Mouse (Mus musculus) ovary, postnatal 14 days (tissue): Measurements from ENCODE around the gene Abi3bp.

Source experiments
- DNase-seq: peaks from one replicate; pipeline ENCODE4 v3.0.0; 2022; ENCODE audit warnings: low spot score

Abi3bp gene

DNA sequence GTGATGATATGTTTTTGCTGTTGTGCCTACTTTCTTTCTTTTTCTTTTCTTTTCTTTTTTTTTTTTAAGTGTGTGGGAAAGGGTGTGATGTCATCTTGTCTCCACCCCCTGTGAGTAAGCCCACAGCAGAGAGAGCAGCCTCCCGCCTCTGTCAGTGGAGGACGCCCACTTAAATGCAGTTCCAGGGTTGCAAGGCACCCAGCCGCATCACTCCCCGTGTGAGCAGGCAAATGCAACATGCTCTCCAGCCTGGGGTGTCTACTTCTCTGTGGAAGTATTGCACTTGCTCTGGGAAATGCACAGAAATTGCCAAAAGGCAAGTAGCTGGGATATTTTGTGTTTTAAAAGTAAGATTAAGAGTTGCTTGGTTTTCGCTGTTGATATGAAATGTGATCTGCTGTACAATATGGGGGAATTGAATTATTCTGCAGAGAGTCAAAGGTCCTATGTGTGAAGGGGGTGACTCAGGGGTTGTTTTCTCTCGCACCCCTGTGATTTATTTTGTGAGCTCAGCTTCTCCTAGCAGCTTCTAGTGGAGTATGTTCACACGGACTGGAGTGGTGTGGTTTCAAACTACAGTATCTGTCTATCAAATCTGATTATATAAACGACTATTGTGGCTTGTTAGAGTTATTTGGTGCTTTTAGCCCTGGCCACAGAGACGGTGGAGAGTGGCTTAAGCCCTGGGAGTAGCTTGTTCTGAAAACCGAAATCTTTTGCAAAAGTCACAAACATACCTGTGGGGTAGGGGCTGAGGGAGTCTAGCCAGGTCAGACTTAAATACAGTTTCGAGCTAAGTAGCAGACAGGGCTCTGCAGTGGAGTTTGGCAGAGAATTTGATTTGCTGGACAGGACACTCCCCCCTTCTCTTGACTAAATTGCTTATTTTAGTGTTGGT lies at the start of gene Abi3bp:
Gene Abi3bp (plus strand): TSS at position 202 of the 898 bp plus-strand sequence.
- peak; percentile 27 for DNase-seq

DNA sequence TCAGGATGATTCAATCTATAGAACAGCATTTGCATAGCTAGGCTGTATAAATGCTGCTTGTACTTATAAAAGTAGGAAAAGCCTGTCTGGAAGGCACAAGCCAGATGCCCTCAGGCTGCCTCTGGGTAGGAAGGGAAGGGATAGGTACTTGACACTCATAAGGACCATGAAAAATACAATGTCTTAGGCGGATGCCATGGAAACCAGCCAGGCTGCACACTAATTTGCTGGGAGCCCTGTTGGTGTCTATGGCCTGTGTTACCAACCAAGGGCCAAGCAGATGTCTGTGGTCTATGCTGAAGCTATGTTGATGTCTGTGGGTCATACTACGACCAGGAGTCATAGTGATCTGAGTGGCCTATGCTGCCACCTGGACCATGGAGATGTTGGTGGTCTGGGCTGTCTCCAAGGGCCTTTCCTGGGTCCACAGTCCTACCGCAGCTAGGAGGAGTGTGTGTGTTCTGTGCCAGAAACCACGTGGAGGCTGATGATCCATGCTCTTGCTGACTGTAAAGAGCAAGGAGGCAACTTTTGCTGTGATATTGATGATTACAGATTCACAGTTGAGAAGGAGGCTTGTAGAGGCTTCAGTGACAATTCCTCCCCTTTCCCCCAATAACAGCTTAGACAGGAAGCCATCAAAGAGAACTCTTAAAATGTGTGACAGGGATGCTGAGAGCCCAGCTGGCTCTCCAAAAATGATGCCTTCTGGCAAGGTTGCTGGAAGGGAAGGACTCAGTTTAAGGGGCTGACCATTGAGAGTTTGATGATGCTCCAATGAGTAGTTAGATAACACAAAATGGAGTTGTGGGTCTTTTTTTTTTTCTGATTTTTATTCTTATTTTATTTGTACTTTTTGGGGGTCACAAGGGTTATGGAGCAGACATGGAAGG lies 42.1 kb upstream of the Abi3bp start:
- no peak for DNase-seq

DNA sequence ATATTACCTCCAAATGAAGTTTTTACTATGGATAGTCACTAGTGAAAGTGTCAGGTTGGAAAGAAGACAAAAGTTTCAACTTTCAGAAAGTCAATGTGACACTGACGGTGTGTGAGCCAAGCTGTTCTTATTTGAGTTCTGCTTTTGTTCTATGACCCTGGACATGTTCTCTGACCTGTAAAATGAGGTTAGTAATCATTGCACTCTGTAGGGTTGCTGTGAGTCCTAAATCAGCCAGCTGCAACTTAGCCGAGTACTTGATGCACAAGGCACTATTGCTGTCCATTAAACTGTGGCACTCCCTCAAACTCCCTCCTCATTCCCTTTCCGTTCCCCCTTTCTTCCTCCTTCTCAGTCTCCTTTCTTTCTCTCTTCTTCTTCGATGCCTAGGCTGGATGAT lies 37.4 kb upstream of the Abi3bp start:
- DNase-seq = no peak

DNA sequence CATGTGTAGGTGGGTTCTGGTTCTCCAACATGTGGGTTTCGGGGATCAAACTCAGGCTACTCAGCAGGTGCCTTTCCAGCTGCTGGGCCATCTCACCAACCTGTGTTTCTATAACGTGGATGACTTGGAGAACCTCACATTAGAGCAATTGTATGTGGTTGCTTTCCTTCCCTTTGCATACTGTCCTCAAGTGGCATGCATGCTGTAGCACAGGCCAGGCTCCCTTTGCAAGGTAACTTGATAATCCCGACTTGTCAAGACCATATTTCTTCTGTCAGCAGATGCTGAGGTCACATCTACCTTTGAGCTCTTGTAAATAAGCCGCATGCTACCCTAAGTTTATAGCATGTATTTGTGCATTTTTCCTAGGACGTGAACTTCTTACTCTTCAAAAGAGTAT lies 36.6 kb upstream of the Abi3bp start:
- DNase-seq = no peak

DNA sequence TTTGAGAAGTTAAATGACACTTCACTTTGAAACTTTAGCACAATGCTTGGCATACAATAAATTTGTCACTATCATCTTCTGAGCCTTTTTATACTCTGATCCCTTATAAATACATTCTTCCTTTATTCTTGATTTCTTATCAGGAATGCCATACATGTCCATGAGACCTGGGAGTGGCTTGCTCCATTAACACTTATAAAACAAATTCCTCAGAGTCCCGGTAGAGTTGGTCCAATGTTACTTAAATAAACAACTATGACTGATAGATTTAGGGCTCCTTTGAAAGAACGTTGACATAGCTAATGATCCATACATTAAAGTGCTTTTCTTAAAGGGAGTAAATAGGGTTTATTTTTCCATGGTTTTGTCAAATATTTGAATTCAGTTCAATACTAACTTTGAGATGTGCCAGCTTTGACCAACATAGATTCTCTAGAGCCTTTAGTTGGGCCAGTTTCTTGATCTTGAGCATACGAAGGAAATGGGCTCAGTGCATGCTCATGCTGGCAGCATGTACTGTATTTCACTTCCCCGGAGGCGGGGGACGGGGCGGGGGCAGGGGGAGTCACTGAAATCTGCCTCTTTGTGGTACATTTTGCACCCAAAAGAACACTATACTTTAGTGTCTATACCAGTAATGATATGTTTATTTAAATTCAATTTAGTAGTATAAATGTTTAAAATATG lies 35.9 kb upstream of the Abi3bp start:
- DNase-seq = no peak

DNA sequence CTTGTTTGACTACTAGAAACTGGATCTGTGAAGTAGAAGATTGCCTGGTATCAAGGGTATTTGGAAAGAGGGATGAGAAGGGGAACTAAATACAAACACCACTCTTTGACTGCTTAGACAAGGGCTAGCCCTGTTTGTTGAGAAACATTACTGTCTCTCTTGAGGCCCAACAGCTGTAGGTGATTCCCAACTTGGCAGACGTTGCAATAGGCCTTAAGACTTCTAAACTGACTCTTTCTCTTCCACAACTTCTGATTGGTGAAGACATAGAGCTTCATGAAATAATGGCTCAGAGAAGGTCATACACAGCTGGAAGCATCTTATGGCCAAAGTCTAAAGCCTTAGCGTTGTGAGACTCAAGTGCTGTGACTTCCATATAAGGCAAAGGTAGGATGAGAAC lies 26.2 kb upstream of the Abi3bp start:
- no peak for DNase-seq

DNA sequence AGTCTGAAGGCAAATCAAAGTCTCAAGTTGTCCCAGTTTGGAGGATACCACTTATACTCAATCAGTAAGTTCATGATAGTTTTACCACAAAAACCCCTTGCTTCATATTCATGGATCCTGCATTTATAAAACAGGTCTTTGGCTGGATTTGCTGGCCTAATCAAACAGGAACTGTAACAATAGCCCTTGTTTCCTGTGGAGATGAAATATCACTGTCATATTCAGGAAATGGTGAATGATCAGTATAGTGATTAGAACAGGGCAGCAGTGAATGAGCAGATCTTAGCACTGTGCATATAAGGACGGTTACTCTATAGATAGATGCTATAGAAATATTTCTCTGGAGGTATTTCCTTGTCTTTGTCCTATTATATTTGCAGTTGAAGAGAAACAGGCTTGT lies 25.8 kb upstream of the Abi3bp start:
- no peak for DNase-seq

DNA sequence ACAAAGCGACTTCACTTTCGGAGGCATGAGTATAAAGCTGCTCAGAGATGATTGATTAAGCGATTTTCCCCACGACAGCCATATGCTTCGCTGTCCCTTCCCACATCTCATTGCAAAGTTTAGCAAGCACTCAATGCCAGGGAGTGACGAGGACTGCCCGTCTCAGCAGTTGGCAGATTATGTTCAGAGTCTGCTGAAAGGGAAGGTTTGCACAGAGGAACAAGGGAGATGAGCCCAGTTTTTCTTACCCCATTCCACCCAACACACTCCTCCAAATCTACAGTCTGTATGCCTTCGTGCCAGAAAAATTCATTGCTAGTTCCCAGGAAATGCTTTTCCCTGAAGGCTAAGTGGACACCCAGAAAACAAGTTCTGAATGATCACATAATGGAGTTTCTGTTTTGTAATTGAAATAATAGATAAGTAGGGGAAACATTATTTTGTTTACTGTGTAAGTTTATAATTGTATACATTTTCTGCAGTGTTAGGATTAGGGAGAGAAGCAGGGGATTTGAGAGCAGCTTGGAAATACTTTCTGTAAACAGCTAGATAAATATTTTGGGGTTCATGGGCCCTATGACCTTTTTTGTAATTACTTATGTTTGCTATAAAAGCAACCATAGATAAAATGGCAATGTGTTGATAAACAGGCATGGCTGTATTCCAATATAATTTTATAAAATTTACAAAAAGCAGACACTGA lies 19.5 kb upstream of the Abi3bp start:
- DNase-seq = no peak

DNA sequence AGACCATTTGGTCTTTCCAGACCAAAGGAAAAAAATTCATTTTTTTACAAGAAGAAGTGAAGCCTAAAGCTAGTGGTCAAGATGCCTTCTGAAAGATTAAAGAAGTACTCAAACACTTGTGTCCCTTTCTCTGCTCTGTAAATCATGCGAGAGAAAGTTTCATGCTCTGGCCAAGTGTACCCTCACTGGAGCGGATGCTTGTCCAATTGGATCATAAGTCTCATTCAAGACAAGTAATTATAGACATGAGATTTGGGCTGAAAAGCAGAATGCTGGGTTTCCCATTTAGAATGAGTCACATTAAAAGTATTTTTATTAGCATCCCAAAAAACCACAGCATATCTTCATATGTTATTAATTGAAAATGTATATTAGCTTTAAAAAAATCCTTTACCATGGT lies 4.5 kb upstream of the Abi3bp start:
- no peak for DNase-seq

DNA sequence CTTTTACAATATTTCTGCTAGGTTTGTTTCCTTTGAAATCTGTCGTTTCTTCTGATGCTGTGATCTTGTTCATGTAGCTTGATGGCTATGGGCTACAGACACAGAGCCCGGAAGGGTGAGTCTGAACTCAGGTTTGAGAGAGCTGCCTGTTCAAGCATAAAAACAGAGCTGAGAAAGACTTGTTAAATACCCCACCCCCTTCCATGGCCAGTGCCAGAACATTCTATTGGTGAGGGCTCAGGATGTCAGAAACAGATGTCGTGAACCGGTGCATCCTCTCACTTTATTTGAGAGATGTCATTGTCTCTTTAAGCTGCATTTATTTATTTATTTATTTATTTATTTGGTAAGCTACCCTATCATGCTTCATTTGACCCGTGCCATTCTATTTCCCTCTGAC lies 2.0 kb upstream of the Abi3bp start:
- no peak for DNase-seq

DNA sequence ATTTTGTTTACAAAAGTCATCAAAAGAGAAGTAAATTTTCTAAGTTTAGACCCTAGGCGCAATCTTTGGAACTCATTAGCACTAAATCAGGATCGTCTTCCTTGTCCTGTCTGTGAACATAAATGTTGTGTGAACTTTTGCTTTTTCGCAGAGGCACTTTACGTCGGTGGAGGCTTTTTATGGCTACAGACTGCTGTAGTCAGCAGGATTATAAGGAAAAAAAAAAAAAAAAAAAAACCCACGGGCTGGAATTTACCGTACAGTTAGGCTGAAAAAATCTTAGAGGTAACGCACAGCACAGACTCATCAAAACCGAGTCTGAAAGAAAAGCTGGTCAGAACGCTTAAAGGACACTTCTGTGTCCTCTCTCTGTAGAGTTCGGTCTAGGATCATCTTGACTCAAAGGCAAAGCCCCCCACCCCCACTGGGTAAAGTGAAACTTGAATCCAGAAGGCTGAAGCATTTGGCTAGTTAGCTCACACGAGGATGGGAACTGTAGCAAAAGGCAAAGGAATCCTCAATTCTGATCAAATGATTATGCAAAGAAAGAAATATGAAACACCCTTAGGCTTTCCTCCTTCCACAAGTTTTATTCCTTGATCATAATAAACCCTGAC lies 1.0 kb downstream of the Abi3bp start:
- DNase-seq = no peak

DNA sequence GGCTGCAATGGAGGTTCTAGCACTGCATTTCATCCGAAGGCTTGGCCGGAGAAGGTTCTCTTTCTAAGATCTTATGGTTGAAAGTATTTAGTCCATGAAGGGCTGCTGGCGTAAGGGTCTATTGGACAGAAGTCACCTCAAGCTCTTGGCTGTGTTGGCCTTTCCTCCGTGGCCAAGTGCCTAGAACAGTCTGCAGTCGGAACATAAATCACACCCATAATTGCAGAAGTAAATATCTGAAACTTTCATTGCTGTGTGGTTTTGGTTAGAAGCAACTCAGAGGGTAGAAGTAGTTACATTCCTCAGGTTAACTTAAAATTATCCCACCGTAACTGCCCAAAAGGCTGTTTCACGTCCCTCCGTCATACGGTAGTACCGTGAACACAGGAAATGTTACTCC lies 5.8 kb downstream of the Abi3bp start:
- DNase-seq = no peak

DNA sequence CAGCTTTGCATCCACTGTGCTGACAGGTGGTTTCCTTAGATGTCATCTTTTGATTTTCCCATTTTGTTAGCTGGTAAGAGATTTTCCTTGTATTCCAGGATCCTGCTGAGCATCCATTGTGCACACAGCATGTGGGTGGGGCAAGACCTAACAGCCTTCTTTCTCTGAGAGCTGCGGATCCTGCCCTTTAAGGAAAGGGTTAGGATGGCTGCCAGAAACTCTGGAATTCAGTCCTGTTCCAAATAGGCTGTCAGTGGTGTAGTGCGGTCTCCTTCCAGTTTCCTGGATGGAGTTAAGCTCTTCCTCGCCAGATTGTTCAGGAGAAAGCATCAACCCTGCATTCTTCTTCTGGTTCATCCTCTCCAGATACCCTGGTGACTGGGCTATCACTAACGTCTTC lies 8.8 kb downstream of the Abi3bp start:
- DNase-seq = peak; percentile 44

DNA sequence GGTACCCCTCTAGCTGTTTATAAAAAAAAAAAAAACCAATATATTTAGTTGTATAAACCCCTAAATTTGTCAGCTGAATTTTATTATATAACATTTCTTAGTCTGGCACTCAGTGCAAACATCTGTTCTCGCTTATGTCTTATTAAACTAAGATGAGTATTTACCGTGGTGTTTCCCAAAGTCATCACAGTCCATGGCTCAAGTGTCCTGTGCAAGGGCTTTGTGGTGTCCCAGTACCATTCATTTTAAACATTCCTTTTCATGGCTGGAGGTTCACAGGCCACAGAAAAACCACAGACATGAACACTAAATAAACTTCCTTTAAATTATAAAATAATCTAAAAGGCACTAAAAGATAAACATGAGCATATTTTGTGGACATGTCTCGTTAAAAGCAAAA lies 13.2 kb downstream of the Abi3bp start:
- no peak for DNase-seq

DNA sequence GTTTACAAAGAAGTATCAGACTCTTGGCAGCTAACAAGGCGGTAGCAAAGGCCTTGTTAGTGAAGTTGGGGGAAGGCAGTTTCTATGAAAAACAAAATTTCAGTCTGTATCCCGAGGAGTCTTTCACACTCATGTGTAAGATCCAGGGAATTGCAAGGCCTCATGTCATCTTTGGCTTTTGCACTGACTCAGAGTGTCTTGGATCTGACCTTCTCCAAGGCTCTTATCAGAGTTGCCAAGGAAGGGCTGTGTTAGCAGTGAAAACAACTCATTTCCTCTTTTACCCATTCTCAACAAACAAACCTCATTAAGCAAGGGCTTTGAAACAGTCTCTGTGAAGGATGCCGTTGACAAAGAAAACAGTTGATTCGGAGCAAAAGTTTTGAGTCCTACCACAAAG lies 17.6 kb downstream of the Abi3bp start:
- no peak for DNase-seq

DNA sequence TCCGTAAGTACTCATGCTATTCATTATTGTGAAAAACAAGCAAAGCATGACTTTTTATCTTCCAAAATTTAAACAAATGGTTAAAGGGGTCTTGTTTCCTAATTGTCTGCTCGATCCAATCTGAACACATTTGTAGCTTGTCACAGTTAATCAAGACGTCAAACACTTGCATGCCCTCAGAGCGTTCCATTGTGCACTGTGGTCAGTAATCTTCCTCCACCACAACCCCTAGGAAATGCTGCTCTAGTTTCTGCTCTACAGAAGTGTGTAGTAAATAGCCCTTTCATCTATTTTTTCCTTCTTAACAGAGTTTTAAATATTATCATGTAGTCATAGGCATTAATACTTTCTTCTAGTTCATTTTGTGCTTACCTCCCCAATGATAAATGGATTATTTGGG lies 19.1 kb downstream of the Abi3bp start:
- no peak for DNase-seq

DNA sequence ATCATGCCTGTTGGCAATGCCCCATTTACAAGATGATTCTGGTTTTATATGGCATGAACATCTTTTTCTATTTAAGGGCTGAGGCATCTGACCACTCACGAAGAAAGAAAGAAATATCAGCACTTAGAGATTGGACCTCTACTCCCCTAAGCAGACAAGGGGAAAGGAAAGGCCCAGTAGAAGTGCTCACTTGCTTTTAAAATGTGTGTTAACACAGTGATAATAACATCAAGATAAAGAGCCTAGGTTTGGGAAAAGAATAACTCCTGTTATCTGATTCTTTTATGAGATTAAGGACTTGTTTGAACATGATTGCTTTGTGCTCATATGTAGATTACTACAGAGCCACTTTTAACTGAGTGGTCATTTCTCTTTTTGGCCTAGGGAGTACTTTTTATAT lies 21.0 kb downstream of the Abi3bp start:
- DNase-seq = no peak

DNA sequence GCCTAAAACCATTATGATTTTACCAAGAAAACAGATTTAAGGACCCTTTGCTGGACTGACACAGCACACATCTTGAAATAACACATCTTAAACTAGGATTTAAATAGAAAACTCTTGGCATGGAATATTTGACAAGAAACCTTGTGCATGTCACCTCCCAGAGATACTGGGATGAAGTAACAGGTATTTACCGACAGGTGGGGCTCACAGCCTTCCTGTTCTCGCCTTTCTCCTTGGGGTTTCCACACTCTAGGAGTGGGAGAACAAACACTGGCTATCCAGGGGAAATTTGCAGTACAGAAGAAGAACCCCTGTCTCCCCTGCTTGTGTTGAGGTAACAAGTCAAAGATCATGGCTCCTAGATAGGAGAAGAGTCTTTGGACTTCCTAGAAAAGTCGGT lies 22.8 kb downstream of the Abi3bp start:
- no peak for DNase-seq

DNA sequence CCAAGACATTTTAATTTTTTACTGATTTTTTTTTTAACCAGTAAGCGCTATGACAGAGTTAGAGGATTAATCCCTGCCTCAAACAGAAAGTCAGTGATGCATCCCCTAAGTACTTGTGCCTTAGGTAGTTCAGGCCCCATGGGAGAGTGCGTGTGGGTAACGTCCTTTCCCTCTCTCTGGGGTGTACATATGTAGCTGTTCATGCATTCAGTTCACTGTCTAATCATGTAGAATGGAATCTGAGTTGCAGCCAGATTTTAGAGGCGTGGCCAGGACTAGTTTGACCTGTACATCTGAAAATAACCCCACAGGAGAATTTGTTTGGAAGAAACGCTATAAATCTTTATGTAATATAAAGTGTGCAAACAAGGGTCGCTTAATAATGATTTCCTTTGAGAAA lies 23.4 kb downstream of the Abi3bp start:
- no peak for DNase-seq

DNA sequence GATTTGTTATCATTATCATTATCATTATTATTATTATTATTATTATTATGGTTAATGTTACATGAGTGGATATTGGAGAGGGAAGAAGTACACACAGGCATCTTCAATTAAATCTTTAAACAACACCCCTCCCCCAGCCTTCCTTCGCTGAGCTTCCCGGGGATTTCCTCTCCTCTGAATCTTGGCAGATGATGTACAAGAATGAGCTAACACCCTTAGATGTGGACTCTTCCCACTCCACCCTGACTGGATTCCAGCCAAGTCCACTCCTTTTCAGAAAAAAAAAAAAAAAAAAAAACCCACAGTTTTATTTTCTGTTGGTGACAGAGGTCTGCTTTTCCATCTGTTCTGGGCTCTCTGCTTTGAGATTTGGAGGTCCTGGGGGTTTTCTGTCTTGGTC lies 23.8 kb downstream of the Abi3bp start:
- DNase-seq = no peak

DNA sequence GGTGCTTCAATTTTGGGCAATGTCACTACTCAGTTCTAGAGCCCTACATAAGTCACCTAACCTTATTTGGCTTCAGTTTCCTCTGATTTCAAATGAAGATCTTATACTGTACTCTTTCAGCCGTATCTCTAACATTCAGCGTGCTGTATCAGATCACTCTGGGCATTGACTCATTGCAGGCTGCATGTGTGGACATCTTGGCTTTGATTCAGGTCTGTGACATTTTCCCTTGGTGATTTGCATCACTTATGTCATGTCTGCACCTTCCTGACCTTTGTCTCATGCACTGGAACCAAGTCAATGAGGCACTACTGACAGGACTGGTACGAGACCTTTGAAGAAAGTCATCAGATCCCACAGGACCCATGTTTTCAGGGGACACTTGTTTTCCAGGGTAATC lies 24.5 kb downstream of the Abi3bp start:
- DNase-seq = no peak

DNA sequence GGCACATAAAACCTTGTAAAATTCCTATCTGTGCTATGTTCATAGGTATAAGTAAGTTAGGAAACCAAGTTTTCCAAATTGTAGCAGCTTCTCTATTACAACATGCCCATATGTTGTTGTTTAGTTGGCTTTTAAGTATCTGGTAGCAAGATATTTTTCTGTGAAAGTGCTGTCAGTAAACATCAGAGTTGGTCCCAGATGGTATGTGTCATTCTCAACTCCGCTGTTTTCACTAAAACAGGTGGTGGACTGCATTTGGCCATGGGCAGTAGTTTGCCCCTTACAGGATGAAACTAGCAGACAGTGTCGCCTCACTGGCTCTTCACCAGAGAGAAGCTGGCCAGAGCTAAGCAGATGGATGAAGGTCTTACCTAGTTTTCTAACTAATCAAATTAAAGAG lies 26.3 kb downstream of the Abi3bp start:
- no peak for DNase-seq
